Mouse (Mus musculus) CH12.LX (cell line): ENCODE data around the gene Nsun2. TPM values are rescaled to one million over a fixed set of nuclear protein-coding genes. Genes with fewer than 3 reads are reported as not detected.

Experiments
- DNase-seq: peaks from one replicate; pipeline ENCODE4 v3.0.0-alpha.2; 2013; ENCODE audit errors: extremely low read depth
- H3K27ac ChIP-seq: 2 replicates; pipeline ENCODE4 v1.5.1; 2012; ENCODE audit warnings: low read depth, mild to moderate bottlenecking, control low read depth, moderate library complexity; ENCODE audit not compliant: insufficient read depth
- H3K27me3 ChIP-seq: replicated peaks from 2 replicates; pipeline ENCODE3; 2012; ENCODE audit warnings: inconsistent platforms
- H3K36me3 ChIP-seq, 2 experiments: replicated peaks in 1 of 2; 2 replicates each; pipeline versions ENCODE3 to v1.6.1; 2012; ENCODE audit warnings: inconsistent platforms in 1 of 2, low read length in 1 of 2, mild to moderate bottlenecking in 1 of 2, mixed read lengths in 1 of 2, moderate library complexity in 1 of 2; ENCODE audit not compliant: control insufficient read depth in 1 of 2, insufficient read depth in 1 of 2
- H3K4me1 ChIP-seq, 2 experiments: 2 replicates each; pipeline ENCODE4 v1.6.1; 2012; ENCODE audit warnings: inconsistent platforms in 1 of 2, moderate library complexity in 1 of 2; ENCODE audit not compliant: insufficient read depth in 2 of 2, control insufficient read depth in 1 of 2
- H3K4me2 ChIP-seq: 2 replicates; pipeline ENCODE4 v1.6.1; 2012; ENCODE audit warnings: low read depth, mild to moderate bottlenecking, control low read depth; ENCODE audit not compliant: poor library complexity, insufficient read depth, severe bottlenecking
- H3K4me3 ChIP-seq, 3 experiments: fragments of 150-350 bp in 1 of 3; sonication (generic) in 1 of 3; replicated peaks in 1 of 3; 2 replicates each; pipeline versions ENCODE3 to v1.5.1; 2011 to 2012; ENCODE audit warnings: low read depth in 2 of 3, low read length in 2 of 3, mild to moderate bottlenecking in 2 of 3, moderate library complexity in 2 of 3, control low read depth in 1 of 3, improper control_type of control experiment in 1 of 3, inconsistent platforms in 1 of 3, mixed read lengths in 1 of 3; ENCODE audit not compliant: poor library complexity in 1 of 3
- H3K79me2 ChIP-seq: replicated peaks from 2 replicates; pipeline ENCODE4 v1.6.1; 2012; ENCODE audit warnings: mild to moderate bottlenecking, moderate library complexity; ENCODE audit not compliant: control insufficient read depth, poor library complexity, insufficient read depth, severe bottlenecking; ENCODE audit errors: extremely low read depth
- H3K9ac ChIP-seq: 2 replicates; pipeline ENCODE4 v1.6.1; 2012; ENCODE audit warnings: low read depth, mild to moderate bottlenecking, control low read depth, moderate library complexity; ENCODE audit not compliant: insufficient read depth
- H3K9me3 ChIP-seq: replicated peaks from 2 replicates; pipeline ENCODE3; 2012; ENCODE audit warnings: low read length, inconsistent platforms, mixed read lengths
- CTCF ChIP-seq, 2 experiments: IDR thresholded peaks in 1 of 2; conservative IDR thresholded peaks in 1 of 2; 2 replicates each; pipeline ENCODE4 v1.5.1; 2011 to 2012; ENCODE audit warnings: low read depth in 2 of 2, low read length in 2 of 2, improper control_type of control experiment in 1 of 2, inconsistent platforms in 1 of 2, mild to moderate bottlenecking in 1 of 2, moderate library complexity in 1 of 2
- ELF1 ChIP-seq: IDR thresholded peaks from 2 replicates; pipeline ENCODE4 v1.6.1; 2014; ENCODE audit warnings: low read depth, mild to moderate bottlenecking, inconsistent platforms, low read length, improper control_type of control experiment
- EP300 ChIP-seq: IDR thresholded peaks from 2 replicates; pipeline ENCODE4 v1.6.1; 2011; ENCODE audit warnings: low read length, improper control_type of control experiment
- GABPA ChIP-seq: IDR thresholded peaks from 2 replicates; pipeline ENCODE4 v1.6.1; 2012; ENCODE audit warnings: low read depth, low read length, improper control_type of control experiment, inconsistent platforms; ENCODE audit not compliant: insufficient replicate concordance
- HCFC1 ChIP-seq: IDR thresholded peaks from 2 replicates; pipeline ENCODE4 v1.6.1; 2012; ENCODE audit warnings: low read depth, mild to moderate bottlenecking, inconsistent platforms, low read length, improper control_type of control experiment
- KAT2A ChIP-seq: IDR thresholded peaks from 2 replicates; pipeline ENCODE4 v1.6.1; 2012; ENCODE audit warnings: low read length, improper control_type of control experiment, inconsistent platforms; ENCODE audit not compliant: insufficient replicate concordance
- MAFK ChIP-seq: IDR thresholded peaks from 2 replicates; pipeline ENCODE4 v1.6.1; 2011; ENCODE audit warnings: low read length, improper control_type of control experiment; ENCODE audit not compliant: insufficient replicate concordance
- MAZ ChIP-seq: IDR thresholded peaks from 2 replicates; pipeline ENCODE4 v1.6.1; 2012; ENCODE audit warnings: low read depth, mild to moderate bottlenecking, inconsistent platforms, low read length, improper control_type of control experiment, moderate library complexity
- MYC ChIP-seq: IDR thresholded peaks from 2 replicates; pipeline ENCODE4 v1.6.1; 2011; ENCODE audit warnings: low read depth, mild to moderate bottlenecking, improper control_type of control experiment, low read length
- NELFE ChIP-seq: IDR thresholded peaks from 2 replicates; pipeline ENCODE4 v1.6.1; 2011; ENCODE audit warnings: low read depth, low read length, improper control_type of control experiment
- PAX5 ChIP-seq: IDR thresholded peaks from 2 replicates; pipeline ENCODE4 v1.6.1; 2012; ENCODE audit warnings: low read length, inconsistent platforms, mixed read lengths
- POLR2A ChIP-seq: IDR thresholded peaks from 2 replicates; pipeline ENCODE4 v1.6.1; 2011; ENCODE audit warnings: low read depth, mild to moderate bottlenecking, improper control_type of control experiment, low read length
- RCOR1 ChIP-seq: conservative IDR thresholded peaks from 2 replicates; pipeline ENCODE4 v1.6.1; 2012; ENCODE audit warnings: low read depth, mild to moderate bottlenecking, inconsistent platforms, low read length, improper control_type of control experiment
- SIN3A ChIP-seq: IDR thresholded peaks from 2 replicates; pipeline ENCODE4 v1.6.1; 2012; ENCODE audit warnings: low read length, improper control_type of control experiment, inconsistent platforms
- TCF12 ChIP-seq: IDR thresholded peaks from 2 replicates; pipeline ENCODE4 v1.6.1; 2014; ENCODE audit warnings: low read depth, mild to moderate bottlenecking, inconsistent platforms, low read length, improper control_type of control experiment
- UBTF ChIP-seq: IDR thresholded peaks from 2 replicates; pipeline ENCODE4 v1.6.1; 2012; ENCODE audit warnings: low read depth, mild to moderate bottlenecking, inconsistent platforms, low read length, improper control_type of control experiment, moderate library complexity
- USF1 ChIP-seq: IDR thresholded peaks from 2 replicates; pipeline ENCODE4 v1.6.1; 2014; ENCODE audit warnings: low read depth, mild to moderate bottlenecking, inconsistent platforms, low read length, improper control_type of control experiment
- USF2 ChIP-seq: conservative IDR thresholded peaks from 2 replicates; pipeline ENCODE4 v1.6.1; 2011; ENCODE audit warnings: low read depth, low read length, improper control_type of control experiment
- ZC3H11A ChIP-seq: IDR thresholded peaks from 2 replicates; pipeline ENCODE4 v1.6.1; 2012; ENCODE audit warnings: low read depth, mild to moderate bottlenecking, inconsistent platforms, low read length, improper control_type of control experiment
- ZKSCAN1 ChIP-seq: IDR thresholded peaks from 2 replicates; pipeline ENCODE4 v1.6.1; 2012; ENCODE audit warnings: low read depth, inconsistent platforms, low read length, improper control_type of control experiment, borderline replicate concordance
- ZMIZ1 ChIP-seq: IDR thresholded peaks from 2 replicates; pipeline ENCODE4 v1.6.1; 2012; ENCODE audit warnings: low read depth, mild to moderate bottlenecking, inconsistent platforms, low read length, improper control_type of control experiment
- ZNF384 ChIP-seq: IDR thresholded peaks from 2 replicates; pipeline ENCODE4 v1.6.1; 2012; ENCODE audit warnings: low read depth, low read length, improper control_type of control experiment, inconsistent platforms
- dilution Hi-C: fragments of 300-500 bp; cut with MboI; formaldehyde crosslinking; loops from 2 replicates; pipeline ENCODE4 v1.14.3; 2020; ENCODE audit warnings: low sequenced_read_pairs; ENCODE audit not compliant: extremely low pct_unique_long_range_greater_than_20kb, extremely low pct_ligation_motif_present
- in situ Hi-C: fragments of 300-500 bp; cut with MboI; formaldehyde crosslinking; loops from 3 replicates; pipeline ENCODE4 v1.14.3; 2019; ENCODE audit warnings: low sequenced_read_pairs, low pct_ligation_motif_present, low pct_unique_long_range_greater_than_20kb, mixed read lengths
- polyA plus RNA-seq: library from polyadenylated mRNA; unstranded; fragments of >175 nt; gene quantifications from 2 replicates; pipeline ENCODE4 v1.2.1, GENCODE M21; 2012; ENCODE audit warnings: low read depth; ENCODE audit not compliant: insufficient read length
- total RNA-seq, 2 experiments: library from RNA; depleted of rRNA; stranded (reverse); fragments of 300-350 nt in 1 of 2; fragments of >200 nt in 1 of 2; gene quantifications; 2 replicates each; pipeline ENCODE4 v1.2.3; 2012 to 2014

Gene Nsun2
- total and polyA plus RNA-seq, 3 experiments = 178 to 292 (median 279) TPM

DNA sequence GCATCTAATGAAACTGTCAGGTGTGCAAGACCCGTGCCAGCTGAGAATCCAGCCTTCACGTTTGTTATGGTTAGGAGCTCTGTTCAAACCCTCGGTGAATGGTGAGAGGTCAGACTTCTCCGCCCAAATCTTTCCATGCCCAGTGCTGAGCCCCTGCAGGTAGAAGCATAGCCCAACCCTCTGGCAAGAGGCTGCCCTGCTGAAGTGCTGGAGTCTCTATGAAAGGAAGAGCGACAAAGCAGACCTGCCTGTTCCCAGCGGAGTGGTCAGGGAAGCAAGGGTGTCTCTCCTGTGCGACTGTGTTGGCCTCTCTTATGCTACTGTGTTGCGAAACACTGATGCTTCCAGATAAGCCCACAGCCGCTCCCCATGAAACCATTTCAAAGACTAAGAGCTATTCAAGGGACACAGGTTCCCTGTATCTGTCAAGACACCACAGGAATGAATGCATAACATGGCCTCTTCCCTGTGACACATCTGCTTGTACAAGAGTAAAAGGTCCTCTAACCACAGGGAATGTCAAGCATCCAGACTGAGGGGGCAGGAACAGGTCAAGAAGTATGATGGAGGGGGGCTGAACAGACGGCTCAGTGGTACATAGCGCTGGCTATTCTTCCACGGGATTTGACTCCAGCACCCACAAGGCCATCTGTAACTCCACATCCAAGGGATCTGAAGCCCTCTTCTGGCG lies 44.8 kb upstream of the Nsun2 start:
- TF ChIP-seq UBTF = no peak
- TF ChIP-seq KAT2A = no peak
- TF ChIP-seq TCF12 = no peak
- TF ChIP-seq USF2 = no peak
- no peak for TF ChIP-seq ZKSCAN1
- Histone ChIP-seq H3K9ac (no peak overlapping the region), H3K79me2 (no peaks in the 10 kb centered on the region), H3K4me3 (no peak overlapping the region), H3K9me3 (no peaks in the 10 kb centered on the region), H3K36me3 (no peaks in the 10 kb centered on the region), H3K4me2 (no peak overlapping the region), H3K4me1 (peaks cover 0 to 12% of the 10 kb centered on the region in 2 experiments; a peak in 2 of 4 replicates), H3K27me3 (peaks cover 2% of the 10 kb centered on the region), H3K27ac (no peak overlapping the region)
- DNase-seq = no peak
- in situ Hi-C loops (no loop called here), dilution Hi-C loops (no loop called here)

GRCm38 (mm10) chr13:69489777-69490176 lies 43.8 kb upstream of the Nsun2 start:
- Histone ChIP-seq H3K9ac (no peak overlapping the region), H3K36me3 (peaks cover 0 to 1% of the 10 kb centered on the region in 2 experiments), H3K4me2 (no peak overlapping the region), H3K27ac (no peak overlapping the region), H3K4me3 (no peak overlapping the region), H3K9me3 (no peaks in the 10 kb centered on the region), H3K27me3 (no peaks in the 10 kb centered on the region), H3K79me2 (no peaks in the 10 kb centered on the region), H3K4me1 (peaks cover 0 to 12% of the 10 kb centered on the region in 2 experiments; a peak in 2 of 4 replicates)
- no peak for DNase-seq
- in situ Hi-C loops = no loop called here
- TF ChIP-seq MAFK = no peak
- no peak for TF ChIP-seq PAX5
- no peak for TF ChIP-seq ELF1
- no peak for TF ChIP-seq ZNF384
- TF ChIP-seq RCOR1 = no peak
- no peak for TF ChIP-seq HCFC1
- TF ChIP-seq MYC = no peak
- no peak for TF ChIP-seq POLR2A
- TF ChIP-seq NELFE = no peak
- no peak for TF ChIP-seq SIN3A
- no peak for TF ChIP-seq MAZ
- no peak for TF ChIP-seq ZMIZ1
- no peak for TF ChIP-seq EP300
- no peak for TF ChIP-seq GABPA
- TF ChIP-seq KAT2A = no peak
- no peak for TF ChIP-seq CTCF (conservative IDR thresholded peaks at IDR 0.05 in 1 of 2, IDR thresholded peaks at IDR 0.05 in 1 of 2; ENCODE audit: low read depth in 2 of 2, low read length in 2 of 2)
- TF ChIP-seq ZC3H11A = no peak
- TF ChIP-seq USF1 = no peak
- dilution Hi-C loops = no loop called here
